Mouse (Mus musculus): ENCODE measurements around the gene 1700018B08Rik. TPM values are rescaled to one million over a fixed set of nuclear protein-coding genes. Genes with fewer than 3 reads are reported as not detected.
A peak's percentile ranks its signal among the peaks of the same experiment; 100 is the strongest.

The 1700018B08Rik gene
- polyA plus RNA-seq, 1 experiment, result not detected

DNA sequence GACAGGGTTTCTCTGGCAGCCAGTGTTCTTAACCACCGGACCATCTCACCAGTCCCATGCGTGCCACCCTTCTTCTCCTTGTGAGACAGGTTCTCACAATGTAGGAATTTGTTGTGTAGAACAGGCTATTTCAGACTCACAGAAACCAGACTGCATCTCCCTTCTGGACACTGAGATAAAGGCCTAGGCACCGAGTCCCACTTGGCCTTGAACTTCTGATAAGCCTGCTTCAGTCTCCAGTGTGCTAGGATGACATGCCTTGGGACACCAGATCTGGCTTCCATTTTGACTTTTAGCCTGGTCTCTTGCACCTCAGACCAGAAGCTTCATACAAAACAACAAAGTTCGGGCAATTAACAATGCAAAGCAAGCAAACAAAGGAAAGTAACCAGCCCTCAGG is 44.6 kb upstream of the 1700018B08Rik start:
- TF ChIP-seq CTCF (IDR thresholded peaks at IDR 0.05; ENCODE audit: low read depth, low read length) (no peak), EP300 (IDR thresholded peaks at IDR 0.05; ENCODE audit: insufficient read depth, low read depth, low read length) (no peak), POLR2A (IDR thresholded peaks at IDR 0.05; ENCODE audit: insufficient read depth, low read length) (no peak)

DNA sequence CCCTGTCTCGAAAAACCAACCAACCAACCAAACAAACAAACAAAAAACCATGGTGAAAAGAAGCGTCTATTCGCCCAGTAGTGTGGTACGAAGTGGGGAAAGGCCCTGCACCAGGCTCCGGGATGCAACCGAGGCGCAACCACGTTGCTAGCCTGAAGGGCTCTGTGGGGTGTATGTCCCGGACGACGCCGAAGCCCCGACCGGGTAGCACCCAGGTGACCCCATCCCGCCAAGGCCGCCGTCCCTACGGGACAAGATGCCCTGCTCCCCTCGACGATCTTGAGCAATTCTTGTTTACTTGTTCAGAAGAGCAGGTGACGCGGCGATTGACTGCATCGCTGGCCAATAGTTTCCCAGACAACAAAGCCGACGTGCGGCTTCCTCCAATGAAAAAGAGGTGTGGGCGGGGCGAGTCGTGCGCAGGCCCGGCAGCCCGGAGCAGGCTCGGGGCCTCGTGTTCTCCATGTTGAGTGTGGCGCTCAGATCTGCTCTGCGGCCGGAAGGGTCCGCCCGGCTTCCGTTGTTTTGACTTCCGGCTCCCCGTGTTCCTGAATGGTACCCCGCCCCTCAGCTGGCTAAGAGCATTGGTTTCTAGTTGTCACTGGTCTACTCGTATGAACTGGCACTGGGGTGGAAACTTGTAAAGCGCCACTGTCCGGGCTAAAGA is 41.2 kb upstream of the 1700018B08Rik start:
- no peak overlapping the region for H3K27ac ChIP-seq (ENCODE audit: insufficient read depth, low read length)
- TF ChIP-seq CTCF (IDR thresholded peaks at IDR 0.05; ENCODE audit: low read depth, low read length), result no peak
- TF ChIP-seq POLR2A (IDR thresholded peaks at IDR 0.05; ENCODE audit: insufficient read depth, low read length), result peak; percentile 73
- TF ChIP-seq EP300 (IDR thresholded peaks at IDR 0.05; ENCODE audit: insufficient read depth, low read depth, low read length), result no peak

More for the DNA sequence above, 44.6 kb upstream of the 1700018B08Rik start:
- no peak overlapping the region for H3K9ac ChIP-seq (ENCODE audit: low read depth, poor library complexity, severe bottlenecking)
- H3K36me3 ChIP-seq (ENCODE audit: control insufficient read depth, insufficient read depth, low read length, poor library complexity, severe bottlenecking), result peaks cover 6% of the 10 kb centered on the region
- H3K9me3 ChIP-seq (replicated peaks; ENCODE audit: control insufficient read depth, insufficient read depth, low read length, poor library complexity, severe bottlenecking), result no peaks in the 10 kb centered on the region
- H3K27me3 ChIP-seq (ENCODE audit: control insufficient read depth, insufficient read depth, low read length, poor library complexity, severe bottlenecking), result no peaks in the 10 kb centered on the region
- no peak overlapping the region for H3K27ac ChIP-seq (ENCODE audit: insufficient read depth, low read length)
- no peak overlapping the region for H3K4me3 ChIP-seq (ENCODE audit: low read depth, low read length)
- H3K4me1 ChIP-seq (ENCODE audit: control insufficient read depth, insufficient read depth, low read length), result peaks cover 8% of the 10 kb centered on the region

GRCm38 (mm10) chr8:121584730-121585129 is 40.6 kb upstream of the 1700018B08Rik start:
- TF ChIP-seq POLR2A (IDR thresholded peaks at IDR 0.05; ENCODE audit: insufficient read depth, low read length), result no peak
- no peak for TF ChIP-seq EP300 (IDR thresholded peaks at IDR 0.05; ENCODE audit: insufficient read depth, low read depth, low read length)
- TF ChIP-seq CTCF (IDR thresholded peaks at IDR 0.05; ENCODE audit: low read depth, low read length), result no peak
- H3K27ac ChIP-seq (ENCODE audit: insufficient read depth, low read length), result 0 out of 2 replicates have a peak overlapping the region, but pooled peaks have one; percentile 8
- H3K4me3 ChIP-seq (ENCODE audit: low read depth, low read length), result peak overlapping the region; percentile 75
- no peaks in the 10 kb centered on the region for H3K9me3 ChIP-seq (replicated peaks; ENCODE audit: control insufficient read depth, insufficient read depth, low read length, poor library complexity, severe bottlenecking)
- no peaks in the 10 kb centered on the region for H3K36me3 ChIP-seq (ENCODE audit: control insufficient read depth, insufficient read depth, low read length, poor library complexity, severe bottlenecking)
- H3K9ac ChIP-seq (ENCODE audit: low read depth, poor library complexity, severe bottlenecking), result peak overlapping the region; percentile 61
- no peaks in the 10 kb centered on the region for H3K4me1 ChIP-seq (ENCODE audit: control insufficient read depth, insufficient read depth, low read length)
- H3K27me3 ChIP-seq (ENCODE audit: control insufficient read depth, insufficient read depth, low read length, poor library complexity, severe bottlenecking), result no peaks in the 10 kb centered on the region

More for the DNA sequence above, 41.2 kb upstream of the 1700018B08Rik start:
- no peaks in the 10 kb centered on the region for H3K36me3 ChIP-seq (ENCODE audit: control insufficient read depth, insufficient read depth, low read length, poor library complexity, severe bottlenecking)
- H3K4me3 ChIP-seq (ENCODE audit: low read depth, low read length), result peak overlapping the region; percentile 75
- peak overlapping the region; percentile 61 for H3K9ac ChIP-seq (ENCODE audit: low read depth, poor library complexity, severe bottlenecking)
- H3K4me1 ChIP-seq (ENCODE audit: control insufficient read depth, insufficient read depth, low read length), result no peaks in the 10 kb centered on the region
- H3K27me3 ChIP-seq (ENCODE audit: control insufficient read depth, insufficient read depth, low read length, poor library complexity, severe bottlenecking), result no peaks in the 10 kb centered on the region
- H3K9me3 ChIP-seq (replicated peaks; ENCODE audit: control insufficient read depth, insufficient read depth, low read length, poor library complexity, severe bottlenecking), result no peaks in the 10 kb centered on the region

DNA sequence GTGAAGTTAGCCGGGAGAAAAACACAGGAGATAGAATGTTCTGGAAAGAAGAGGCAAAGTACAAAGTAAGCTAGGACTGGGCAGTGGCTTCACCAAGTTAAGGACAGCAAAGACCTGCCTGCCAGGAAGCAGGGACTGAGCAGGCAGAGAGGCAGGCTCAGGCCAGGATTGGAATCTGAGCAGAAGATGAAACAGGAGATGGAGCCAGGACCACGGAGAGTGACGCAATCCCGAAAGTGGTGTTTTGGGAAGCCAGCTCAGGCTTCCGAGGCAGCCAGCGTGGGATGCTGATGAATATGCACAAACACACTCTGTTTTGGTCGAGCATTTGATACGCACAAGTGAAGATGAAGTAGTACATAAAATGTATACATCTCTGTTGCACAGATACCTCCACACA is 39.5 kb upstream of the 1700018B08Rik start:
- H3K9ac ChIP-seq (ENCODE audit: low read depth, poor library complexity, severe bottlenecking), result no peak overlapping the region
- no peaks in the 10 kb centered on the region for H3K4me1 ChIP-seq (ENCODE audit: control insufficient read depth, insufficient read depth, low read length)
- TF ChIP-seq EP300 (IDR thresholded peaks at IDR 0.05; ENCODE audit: insufficient read depth, low read depth, low read length) (no peak), CTCF (IDR thresholded peaks at IDR 0.05; ENCODE audit: low read depth, low read length) (no peak)
- H3K27ac ChIP-seq (ENCODE audit: insufficient read depth, low read length), result no peak overlapping the region
- H3K4me3 ChIP-seq (ENCODE audit: low read depth, low read length), result no peak overlapping the region
- H3K9me3 ChIP-seq (replicated peaks; ENCODE audit: control insufficient read depth, insufficient read depth, low read length, poor library complexity, severe bottlenecking), result no peaks in the 10 kb centered on the region
- H3K36me3 ChIP-seq (ENCODE audit: control insufficient read depth, insufficient read depth, low read length, poor library complexity, severe bottlenecking), result no peaks in the 10 kb centered on the region
- no peaks in the 10 kb centered on the region for H3K27me3 ChIP-seq (ENCODE audit: control insufficient read depth, insufficient read depth, low read length, poor library complexity, severe bottlenecking)

DNA sequence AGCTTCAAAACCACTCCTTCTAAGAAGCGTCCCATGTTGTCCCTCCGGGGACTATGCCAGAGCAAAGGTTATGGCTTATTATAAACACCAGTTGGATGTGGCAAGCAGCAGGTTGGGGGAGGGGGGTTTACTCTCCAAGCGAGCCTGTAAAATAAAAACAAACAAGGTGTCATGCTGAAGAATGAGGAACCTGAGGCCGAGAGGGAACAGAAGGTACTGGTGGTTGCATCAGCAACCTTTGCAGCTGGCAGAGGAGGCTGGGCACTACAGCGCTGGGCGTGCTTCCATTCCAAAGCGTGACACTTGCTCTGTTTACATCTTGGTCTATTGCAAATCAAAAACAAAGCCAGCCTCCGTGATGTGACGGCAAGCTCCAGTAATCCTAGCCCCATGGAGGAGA is 36.3 kb upstream of the 1700018B08Rik start:
- TF ChIP-seq EP300 (IDR thresholded peaks at IDR 0.05; ENCODE audit: insufficient read depth, low read depth, low read length), result no peak
- TF ChIP-seq CTCF (IDR thresholded peaks at IDR 0.05; ENCODE audit: low read depth, low read length), result no peak
- no peak for TF ChIP-seq POLR2A (IDR thresholded peaks at IDR 0.05; ENCODE audit: insufficient read depth, low read length)
- Histone ChIP-seq H3K4me3 (ENCODE audit: low read depth, low read length) (no peak overlapping the region), H3K9ac (ENCODE audit: low read depth, poor library complexity, severe bottlenecking) (0 out of 2 replicates have a peak overlapping the region, but pooled peaks have one; percentile 24), H3K27me3 (ENCODE audit: control insufficient read depth, insufficient read depth, low read length, poor library complexity, severe bottlenecking) (no peaks in the 10 kb centered on the region), H3K9me3 (replicated peaks; ENCODE audit: control insufficient read depth, insufficient read depth, low read length, poor library complexity, severe bottlenecking) (no peaks in the 10 kb centered on the region), H3K27ac (ENCODE audit: insufficient read depth, low read length) (no peak overlapping the region), H3K4me1 (ENCODE audit: control insufficient read depth, insufficient read depth, low read length) (no peaks in the 10 kb centered on the region), H3K36me3 (ENCODE audit: control insufficient read depth, insufficient read depth, low read length, poor library complexity, severe bottlenecking) (no peaks in the 10 kb centered on the region)

- peak; percentile 92 for TF ChIP-seq POLR2A (IDR thresholded peaks at IDR 0.05; ENCODE audit: insufficient read depth, low read length)
- TF ChIP-seq CTCF (IDR thresholded peaks at IDR 0.05; ENCODE audit: low read depth, low read length), result no peak
- peak; percentile 64; the same call in 1 of the 2 replicates for TF ChIP-seq EP300 (IDR thresholded peaks at IDR 0.05; ENCODE audit: insufficient read depth, low read depth, low read length)
- H3K9me3 ChIP-seq (replicated peaks; ENCODE audit: control insufficient read depth, insufficient read depth, low read length, poor library complexity, severe bottlenecking), result no peaks in the 10 kb centered on the region
- H3K9ac ChIP-seq (ENCODE audit: low read depth, poor library complexity, severe bottlenecking), result peak within 1 kb of the TSS; percentile 76
- H3K27ac ChIP-seq (ENCODE audit: insufficient read depth, low read length), result no peak within 1 kb of the TSS
- no peaks in the 10 kb centered on the region for H3K36me3 ChIP-seq (ENCODE audit: control insufficient read depth, insufficient read depth, low read length, poor library complexity, severe bottlenecking)
- no peaks in the 10 kb centered on the region for H3K27me3 ChIP-seq (ENCODE audit: control insufficient read depth, insufficient read depth, low read length, poor library complexity, severe bottlenecking)
- H3K4me3 ChIP-seq (ENCODE audit: low read depth, low read length), result peak within 1 kb of the TSS; percentile 84
- no peaks in the 10 kb centered on the region for H3K4me1 ChIP-seq (ENCODE audit: control insufficient read depth, insufficient read depth, low read length)
These were observed 34.7 kb upstream of the 1700018B08Rik start, which contains the start of gene Fbxo31 for GRCm38 (mm10) chr8:121578676-121579451. Fbxo31 (minus strand) TSS chr8:121578806.
